Mouse (Mus musculus) olfactory bulb, adult 2 months (tissue): ENCODE measurements around the gene Tpm3.

ENCODE experiments used
- CTCF ChIP-seq: fragments of 200-500 bp; IDR thresholded peaks from 2 replicates; pipeline ENCODE4 v1.5.1; 2012; ENCODE audit warnings: low read depth, mild to moderate bottlenecking, low read length, moderate library complexity; ENCODE audit not compliant: insufficient read depth
- POLR2A ChIP-seq: fragments of 200-500 bp; IDR thresholded peaks from 2 replicates; pipeline ENCODE4 v1.6.1; 2012; ENCODE audit warnings: mild to moderate bottlenecking, low read depth, low read length, moderate library complexity; ENCODE audit not compliant: insufficient read depth

- TF ChIP-seq CTCF (no peak), POLR2A (no peak)
Measured at GRCm38 (mm10) chr3:90081365-90082240, 9.2 kb downstream of the Tpm3 start.
